Mouse (Mus musculus) left cerebral cortex, adult 2 months (tissue): ENCODE results near the gene Trim43a. TPM values are rescaled to one million over a fixed set of nuclear protein-coding genes. Genes with fewer than 3 reads are reported as not detected.
"Not testable (repeated sequence)": the region's sequence is repeated elsewhere in the genome, so short reads cannot be mapped to it uniquely, and the experiment has no call there.

Experiments used
- DNase-seq, 2 experiments: peaks; one replicate each; pipeline ENCODE4 v3.0.0; 2021 to 2022; ENCODE audit warnings: low spot score in 2 of 2, mixed read lengths in 1 of 2; ENCODE audit errors: extremely low spot score in 1 of 2
- H3K27ac ChIP-seq: fragments of 200-600 bp; 2 replicates; pipeline ENCODE4 v1.8.1; 2022
- H3K4me3 ChIP-seq: fragments of 200-600 bp; 2 replicates; pipeline ENCODE4 v1.8.1; 2022
- CTCF ChIP-seq: fragments of 200-600 bp; IDR thresholded peaks from 2 replicates; pipeline ENCODE4 v1.8.1; 2022; ENCODE audit warnings: antibody characterized with exemption, mild to moderate bottlenecking, moderate library complexity
- intact Hi-C: fragments of 180-260 bp; cut with DNase I; formaldehyde crosslinking; loops from one replicate; pipeline ENCODE4 v1.15.1; 2025
- total RNA-seq, 2 experiments: library from RNA; stranded (reverse); gene quantifications; 2 replicates each; pipeline ENCODE4 v1.2.3; 2021

The Trim43a gene
- total RNA-seq, 2 experiments from 2014 or later: 1.6 to 1.7 TPM

GRCm38 (mm10) chr9:88561476-88561875 lies 19.2 kb upstream of the Trim43a start:
- H3K4me3 ChIP-seq, H3K27ac ChIP-seq, intact Hi-C loops, DNase-seq: not testable (repeated sequence)
- peak; percentile 42 for TF ChIP-seq CTCF

- DNase-seq, intact Hi-C loops, H3K27ac ChIP-seq, H3K4me3 ChIP-seq: not testable (repeated sequence)
Observed at GRCm38 (mm10) chr9:88570471-88570870, 10.2 kb upstream of the Trim43a start.

- H3K27ac ChIP-seq, intact Hi-C loops, DNase-seq, H3K4me3 ChIP-seq: not testable (repeated sequence)
Observed at GRCm38 (mm10) chr9:88593708-88594107, 13.0 kb downstream of the Trim43a start.

GRCm38 (mm10) chr9:88599206-88600162 lies 18.8 kb downstream of the Trim43a start:
- peak overlapping the region; percentile 52 for H3K4me3 ChIP-seq
- DNase-seq: peak; percentile 98 to 99
- peak overlapping the region; percentile 44; the same call in 1 of the 2 replicates for H3K27ac ChIP-seq
- intact Hi-C loops: not testable (repeated sequence)

GRCm38 (mm10) chr9:88625803-88626514 lies 45.3 kb downstream of the Trim43a start:
- intact Hi-C loops, DNase-seq: not testable (repeated sequence)

GRCm38 (mm10) chr9:88638125-88638524 lies 57.4 kb downstream of the Trim43a start:
- H3K4me3 ChIP-seq, H3K27ac ChIP-seq, DNase-seq, intact Hi-C loops: not testable (repeated sequence)

More at GRCm38 (mm10) chr9:88625803-88626514, 45.3 kb downstream of the Trim43a start:
- not testable (repeated sequence) for H3K27ac ChIP-seq, H3K4me3 ChIP-seq

Other genes with a start within 250 kb of the Trim43a start
- 10 to 100 TPM; 51.7 to 59.9 TPM for gene Snx14, start 141.9 kb upstream of the Trim43a start, total RNA-seq
- gene Gm20537, start 124.3 kb upstream of the Trim43a start, total RNA-seq: under 1 TPM in 1 of 2 experiments, not detected in 1; 0.84 TPM
- gene Syncrip, start 98.3 kb upstream of the Trim43a start, total RNA-seq: 10 to 100 TPM; 68.7 to 71.3 TPM
- 10 to 100 TPM; 26.0 to 26.2 TPM for gene Zfp949, start 32.9 kb upstream of the Trim43a start, total RNA-seq
- 10 to 100 TPM; 26.6 to 31.8 TPM for gene Mthfsl, start 139.4 kb downstream of the Trim43a start, total RNA-seq
- under 1 TPM in 1 of 2 experiments, not detected in 1; 0.45 TPM for gene Bcl2a1d, start 151.0 kb downstream of the Trim43a start, total RNA-seq